Mouse (Mus musculus) frontal cortex, postnatal 25 days (tissue): Measurements from ENCODE around the gene Gm7694.

Experiments used
- DNase-seq, 2 experiments: peaks; one replicate each; pipeline ENCODE4 v3.0.0; 2022; ENCODE audit warnings: low spot score in 2 of 2

The Gm7694 gene

DNA sequence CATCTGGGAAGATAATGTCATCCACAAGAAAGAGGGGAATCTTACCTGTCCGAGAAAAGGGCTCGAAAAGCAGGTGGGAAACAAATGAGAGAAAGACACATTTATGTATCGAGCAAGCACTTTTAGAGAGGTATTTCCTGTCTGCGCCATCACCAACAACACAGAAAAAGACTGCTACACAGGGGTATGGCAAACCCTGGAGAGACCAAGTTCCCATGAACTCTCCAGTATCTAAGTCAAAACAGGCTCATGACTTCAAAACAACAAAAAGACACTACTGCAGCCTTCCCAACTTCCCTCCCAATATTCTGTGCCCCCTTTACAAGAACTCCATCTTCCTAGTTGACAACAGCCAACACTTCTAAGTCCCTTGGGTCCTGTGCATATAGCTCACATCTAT is at the start of gene Gm7694:
TSS of gene Gm7694 (minus strand) at position 101 of the 400 bp plus-strand sequence.
- no peak for DNase-seq

DNA sequence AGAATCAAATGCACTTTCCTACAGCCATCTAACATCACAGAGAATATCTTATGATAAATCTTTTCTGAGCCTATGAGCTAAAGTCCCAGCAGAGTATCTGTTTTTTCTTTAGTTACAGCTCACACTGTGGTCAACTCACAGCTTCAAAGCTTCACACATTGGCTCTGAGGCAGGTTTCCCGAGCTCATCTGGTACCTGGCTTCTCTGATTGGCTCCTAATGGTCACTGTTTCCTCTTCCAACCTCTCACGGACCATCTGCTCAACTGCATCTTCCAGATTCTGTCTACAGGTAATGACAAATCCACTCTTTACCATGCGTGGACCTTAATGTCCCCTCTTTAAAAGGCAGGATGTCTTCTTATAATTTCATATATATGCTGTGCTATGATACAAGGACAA is 47.2 kb upstream of the Gm7694 start:
- no peak for DNase-seq

DNA sequence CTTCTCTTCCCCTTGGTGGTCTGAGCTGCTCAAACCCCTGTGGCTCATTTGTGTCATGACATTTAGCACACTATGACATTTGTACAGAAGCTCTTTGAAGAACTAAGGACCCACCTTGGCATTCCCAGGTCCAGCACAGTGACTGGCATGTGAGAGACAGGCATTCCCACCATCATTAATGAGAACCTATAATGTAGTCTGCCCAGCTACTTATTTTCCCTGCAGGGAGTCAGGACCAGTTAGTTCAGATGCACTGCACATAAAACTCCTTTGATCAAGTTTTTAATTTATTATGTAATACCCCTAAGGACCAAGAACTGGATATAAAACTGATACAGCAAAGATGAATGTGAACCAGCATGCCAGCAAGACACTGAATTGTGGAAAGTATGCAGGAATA is 44.9 kb upstream of the Gm7694 start:
- DNase-seq = no peak

DNA sequence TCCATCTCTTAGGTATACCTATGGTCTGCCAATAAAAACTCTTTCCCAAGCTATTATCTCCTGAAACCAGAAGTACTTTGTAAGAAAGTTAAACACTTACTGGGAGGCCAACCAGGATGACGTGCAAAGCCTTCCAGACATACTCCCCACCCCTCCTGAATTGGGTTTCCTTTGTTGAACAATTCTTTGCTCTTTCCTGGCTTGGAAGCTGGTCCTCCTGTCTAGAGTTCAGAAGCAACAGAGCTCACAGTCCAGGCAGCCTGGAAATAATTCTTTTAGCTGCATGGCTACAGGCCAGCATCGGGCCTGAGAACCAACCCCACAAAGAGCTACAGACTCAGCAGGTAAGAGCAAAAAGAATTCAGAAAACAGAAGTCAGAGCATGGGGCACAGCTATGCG is 40.1 kb upstream of the Gm7694 start:
- DNase-seq = no peak

DNA sequence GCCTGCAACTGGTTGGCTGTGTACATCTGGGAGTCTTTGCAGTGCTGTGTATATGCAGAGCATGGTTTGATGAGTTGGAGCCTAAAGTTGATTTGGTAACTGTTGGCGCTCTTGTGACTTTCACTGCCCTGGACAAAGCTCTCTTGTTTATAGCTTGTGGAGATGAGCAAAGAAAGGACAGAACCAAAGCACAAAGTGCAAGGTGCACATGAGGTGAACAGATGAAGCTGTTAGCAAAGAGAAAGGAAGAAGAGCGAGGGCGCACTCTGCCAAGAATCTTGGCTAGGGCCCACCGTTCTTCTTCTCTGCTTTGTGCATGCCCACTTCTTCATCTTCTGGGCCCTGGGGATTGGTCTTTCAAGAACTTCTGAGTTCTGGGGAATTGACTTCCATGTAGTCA is 37.8 kb upstream of the Gm7694 start:
- DNase-seq = no peak

DNA sequence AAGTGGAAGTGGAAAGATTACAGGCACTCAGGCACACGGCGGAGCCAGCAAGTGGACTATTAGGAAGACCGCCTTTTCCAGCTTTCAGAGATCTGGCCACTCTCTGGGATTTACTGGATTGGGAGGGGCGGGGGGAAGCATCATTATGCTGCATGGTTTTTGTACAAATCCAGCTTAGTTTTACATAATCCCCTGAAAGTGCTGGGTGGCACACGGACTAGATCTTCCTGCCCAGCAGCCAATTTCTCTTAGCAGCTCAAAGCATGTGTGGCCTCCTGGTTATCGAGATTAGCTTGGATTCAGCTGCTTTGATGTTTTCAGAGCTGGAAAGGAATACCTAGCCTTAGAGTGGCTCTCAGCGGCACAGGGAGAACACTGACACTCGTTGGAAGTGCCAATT is 36.9 kb upstream of the Gm7694 start:
- no peak for DNase-seq

DNA sequence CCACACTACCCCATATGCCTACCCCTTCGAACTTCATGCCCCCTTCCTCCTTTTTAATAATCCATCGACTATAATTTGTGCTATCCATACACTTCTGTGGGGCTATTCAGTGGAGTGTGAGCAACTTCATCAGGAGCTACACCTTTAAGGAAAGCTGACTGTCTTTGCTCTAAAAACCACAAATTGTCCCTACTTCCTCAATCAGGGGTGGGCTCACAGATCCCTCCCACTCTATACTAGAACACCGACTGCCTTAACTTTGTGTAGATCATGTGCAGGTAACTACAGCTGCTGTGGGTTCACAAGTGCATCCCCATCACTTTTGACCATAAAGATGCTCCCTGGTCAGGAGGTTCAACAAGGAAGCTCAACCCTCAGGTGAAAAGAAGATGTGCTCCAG is 33.8 kb upstream of the Gm7694 start:
- DNase-seq = no peak

DNA sequence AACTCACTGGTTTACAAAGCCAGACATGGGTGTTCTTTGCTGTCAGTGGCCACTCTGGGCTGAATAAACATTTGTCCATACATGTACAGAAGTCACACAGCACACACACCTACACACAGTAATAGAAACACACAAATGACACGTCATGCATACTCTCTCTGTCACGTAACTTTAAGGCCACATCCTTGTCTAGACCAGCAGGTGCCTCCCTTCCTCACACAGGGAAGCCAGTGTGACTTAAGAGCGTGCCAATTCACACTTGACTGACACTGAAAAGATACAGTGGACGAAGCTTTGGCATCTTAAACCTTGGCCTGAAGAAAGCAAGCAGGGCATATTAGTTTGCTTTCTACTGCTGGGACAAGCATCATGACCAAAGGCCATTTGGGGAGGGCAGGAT is 26.6 kb upstream of the Gm7694 start:
- DNase-seq = no peak

DNA sequence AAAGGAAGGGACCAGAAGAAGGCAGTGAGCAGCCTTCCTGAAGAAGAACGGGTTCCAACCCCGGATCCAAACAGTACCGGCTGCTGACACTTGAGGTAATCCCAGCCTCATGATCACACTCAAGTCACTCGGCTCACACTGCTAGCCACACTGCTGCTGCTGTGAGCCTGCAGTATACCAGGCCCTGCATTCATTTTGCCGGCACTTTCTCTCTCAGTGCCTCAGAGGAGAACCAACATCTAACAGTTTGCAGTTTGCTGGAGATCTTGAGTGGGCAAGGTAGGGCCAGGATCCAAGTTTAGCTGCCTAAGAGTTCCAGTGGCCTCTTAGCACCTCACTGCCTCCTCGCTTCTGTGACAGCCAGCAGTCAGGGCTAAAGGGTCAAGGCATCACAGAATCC is 25.8 kb upstream of the Gm7694 start:
- no peak for DNase-seq

DNA sequence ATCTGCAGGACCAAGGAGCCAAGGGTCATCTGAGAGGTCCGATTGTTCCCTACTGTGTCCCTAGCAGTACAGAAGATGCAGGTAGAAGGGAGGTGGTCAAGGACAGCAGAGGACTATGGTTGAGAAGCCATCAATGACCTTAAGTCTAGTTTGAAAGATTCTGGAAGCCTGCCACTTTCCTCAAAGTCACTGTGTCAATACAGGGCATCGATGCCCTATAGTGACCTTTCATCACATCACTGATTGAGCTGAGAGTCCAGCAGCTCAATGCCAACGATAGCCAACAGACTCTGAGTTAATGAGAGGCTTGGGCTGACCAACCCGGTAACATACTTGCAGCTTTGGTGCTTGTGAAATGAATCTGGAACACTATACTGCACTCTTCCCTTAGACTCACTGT is 19.1 kb upstream of the Gm7694 start:
- DNase-seq = no peak

DNA sequence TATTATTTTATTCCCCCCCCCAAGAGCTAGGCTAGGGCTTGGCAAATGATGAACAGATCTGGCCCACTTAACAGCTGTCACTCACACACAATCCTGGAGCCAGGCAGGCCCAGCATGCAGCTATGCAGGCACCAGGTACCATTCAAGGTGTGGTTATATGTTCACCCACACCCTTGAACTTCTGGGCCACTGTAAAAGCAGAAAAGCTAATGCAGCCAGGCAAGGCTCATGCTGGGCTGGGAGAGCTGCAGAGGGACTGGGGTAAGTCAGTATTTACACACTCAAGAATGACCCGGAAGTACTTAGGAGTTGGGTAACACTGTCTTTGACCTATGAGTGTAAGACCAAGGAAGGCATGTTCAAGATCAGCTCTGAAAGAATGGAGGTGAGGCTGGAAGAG is 18.2 kb upstream of the Gm7694 start:
- DNase-seq = no peak

DNA sequence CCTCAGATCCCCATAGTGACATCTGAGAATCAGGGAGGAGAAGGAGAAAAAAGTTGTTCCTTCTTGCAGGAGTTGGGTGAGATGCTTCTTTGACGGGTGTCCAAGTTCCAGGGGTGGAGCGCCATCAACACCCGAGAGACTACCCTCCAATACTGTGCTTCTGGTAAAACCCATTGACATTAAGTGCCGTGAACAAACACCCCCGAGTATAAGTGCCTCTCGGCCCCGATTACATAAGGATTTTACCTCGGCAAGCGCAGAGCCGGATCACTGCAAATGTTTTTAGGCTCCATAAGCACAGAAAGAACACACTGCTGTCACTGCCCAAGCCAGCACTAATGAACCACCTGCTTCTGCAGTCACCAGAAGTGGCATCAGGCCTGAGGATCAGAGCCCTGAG is 16.9 kb upstream of the Gm7694 start:
- no peak for DNase-seq

DNA sequence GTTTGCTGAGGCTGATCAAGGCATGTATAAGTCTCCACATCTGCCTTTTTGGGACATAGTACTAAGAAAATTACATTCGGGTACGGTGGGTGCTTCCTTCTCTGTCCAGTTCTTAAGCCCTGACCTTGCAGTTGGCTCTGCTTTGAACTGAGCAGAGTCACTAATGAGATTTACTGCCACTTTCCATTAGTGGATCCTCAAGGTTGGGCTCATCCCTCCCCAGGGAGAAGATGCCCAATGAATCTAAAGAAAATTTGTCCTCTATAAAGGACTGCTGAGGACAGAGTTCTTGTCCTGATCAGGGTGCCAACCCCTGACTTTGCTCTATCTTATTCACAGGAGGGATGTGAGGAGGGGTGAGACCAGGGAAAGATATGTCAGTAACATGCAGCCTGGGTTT is 15.9 kb upstream of the Gm7694 start:
- no peak for DNase-seq

DNA sequence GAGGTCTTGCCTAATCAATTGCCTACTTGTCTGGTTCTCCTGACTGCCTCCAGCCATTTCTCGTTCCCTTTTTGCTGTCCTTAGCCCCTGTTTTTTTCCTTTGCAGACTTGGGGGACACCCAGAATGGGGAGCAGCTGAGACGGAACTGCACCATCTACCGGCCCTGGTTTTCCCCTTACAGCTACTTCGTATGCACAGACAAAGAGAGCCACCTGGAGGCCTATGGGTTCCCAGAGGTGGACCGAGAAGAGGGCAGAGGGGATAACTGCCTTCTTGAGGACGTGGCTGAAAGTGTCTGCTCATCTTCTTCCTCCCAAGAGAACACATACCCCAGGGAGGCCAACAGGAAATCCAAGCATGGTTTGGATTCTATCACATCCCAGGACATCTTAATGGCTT is 5.3 kb upstream of the Gm7694 start:
- DNase-seq = no peak

DNA sequence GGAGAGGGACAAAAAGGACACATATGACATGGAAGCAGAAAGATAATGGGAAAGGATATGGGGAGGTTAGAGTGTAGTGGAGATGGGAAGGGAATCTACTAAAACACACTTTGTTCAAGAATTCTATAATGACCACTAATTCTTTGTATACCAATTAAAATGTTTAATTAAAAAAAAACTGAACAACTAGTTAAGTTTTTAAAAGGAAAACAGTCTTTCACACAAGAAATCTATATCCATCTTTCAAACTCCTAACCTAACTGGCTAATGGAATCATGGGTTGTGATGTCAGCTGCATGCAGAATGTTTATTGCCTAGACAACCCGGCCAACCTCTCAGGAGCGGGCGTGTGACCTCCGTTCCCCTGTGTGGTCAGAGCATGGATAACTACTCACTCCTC is 2.4 kb upstream of the Gm7694 start, which contains the start of gene Spata46:
TSS of gene Spata46 (plus strand) at position 301 of the 400 bp plus-strand sequence.
- no peak for DNase-seq

DNA sequence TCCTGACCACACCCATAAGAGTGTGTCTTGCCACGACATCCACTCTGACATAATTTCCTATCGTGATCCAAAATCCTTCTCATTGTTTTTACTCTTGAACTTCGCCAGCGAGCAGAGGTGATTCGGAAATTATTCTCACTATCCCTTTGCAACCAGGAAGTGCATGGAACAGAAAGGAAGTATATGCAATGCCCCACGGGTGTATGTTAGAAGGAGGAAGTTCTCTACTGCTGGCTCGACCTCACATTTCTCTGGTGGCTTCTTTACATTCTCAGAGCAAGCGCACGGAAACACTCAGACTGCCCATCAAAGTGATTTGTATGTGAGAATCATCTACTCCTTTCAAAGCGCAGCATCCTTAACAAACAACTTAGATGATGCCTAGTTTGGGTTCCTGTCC is 1.1 kb downstream of the Gm7694 start:
- DNase-seq = no peak

DNA sequence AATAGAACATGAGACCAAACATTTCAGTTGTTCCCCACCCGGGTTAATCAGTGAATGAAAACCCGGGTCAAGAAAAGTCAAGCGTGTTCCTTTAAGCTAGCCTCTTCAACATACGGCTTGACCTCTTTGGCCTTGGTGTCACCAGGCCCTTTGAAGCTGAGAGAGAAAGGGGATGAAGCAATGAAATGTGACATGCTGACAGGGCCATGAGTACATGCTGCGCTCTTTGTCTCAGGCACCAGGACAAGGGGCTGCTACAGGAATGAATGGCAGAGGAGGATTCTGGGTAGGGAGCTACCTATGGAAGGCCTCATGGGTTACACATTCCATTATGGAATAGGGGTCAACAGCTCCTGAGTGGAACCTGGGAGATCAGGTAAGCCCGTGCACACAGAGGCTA is 3.0 kb downstream of the Gm7694 start:
- DNase-seq = no peak

DNA sequence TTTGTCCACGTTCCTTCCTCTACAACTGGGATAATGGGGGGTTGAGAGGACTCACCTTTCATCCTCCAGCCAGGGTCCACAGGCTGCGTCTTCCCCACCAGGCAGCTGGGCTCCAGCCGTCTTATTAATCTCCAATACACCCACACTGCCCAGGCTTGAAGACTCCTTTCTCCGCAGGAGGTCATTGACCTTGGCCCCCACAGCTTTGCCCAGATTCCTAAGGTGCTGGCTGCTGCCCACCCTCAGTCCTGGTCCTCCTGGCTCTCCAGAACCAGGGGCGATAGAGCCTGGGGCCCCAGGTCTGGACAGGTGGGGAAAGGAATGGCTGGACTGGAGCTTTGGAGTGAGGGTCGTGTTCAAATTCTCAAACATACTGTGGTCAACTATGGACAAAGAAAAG is 3.7 kb downstream of the Gm7694 start:
- DNase-seq = no peak

DNA sequence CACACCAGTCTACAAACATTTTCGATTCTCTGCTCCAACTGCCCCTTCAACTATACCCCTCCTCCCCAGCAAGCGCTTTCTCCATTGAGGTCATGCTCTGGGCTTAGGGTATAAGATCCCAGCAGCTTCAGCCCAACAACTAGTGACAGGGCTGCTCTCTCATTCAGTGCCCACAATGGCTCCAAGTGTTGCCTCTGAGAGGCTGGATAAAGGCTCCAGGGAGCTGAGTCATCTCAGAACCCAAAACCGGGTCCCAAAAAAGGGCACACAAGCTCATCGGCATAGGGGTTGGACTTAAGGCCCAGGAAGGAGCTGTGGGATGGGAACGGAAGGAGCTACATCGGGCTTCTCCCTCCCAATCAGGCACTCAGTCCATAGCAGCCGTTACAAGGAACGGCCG is 4.4 kb downstream of the Gm7694 start:
- no peak for DNase-seq

DNA sequence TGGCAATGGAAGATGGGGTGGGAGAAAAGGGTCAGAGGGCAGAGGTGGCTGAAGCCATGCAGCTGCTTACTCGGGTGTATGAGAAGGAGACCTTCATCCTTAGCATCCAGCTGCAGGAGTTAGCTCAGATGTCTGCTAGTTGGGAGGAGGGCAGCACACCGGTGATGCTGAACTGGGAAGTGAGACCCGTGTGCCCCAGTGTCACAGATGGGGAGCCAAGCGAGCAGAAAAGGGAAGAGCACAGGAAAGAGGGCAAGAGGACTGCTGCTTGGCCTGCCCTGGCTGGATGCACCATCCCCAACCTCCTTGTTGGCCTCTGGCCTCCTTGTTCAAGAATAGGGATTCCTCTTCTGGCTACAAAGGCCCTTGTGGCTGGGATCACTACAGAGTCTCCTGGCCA is 6.6 kb downstream of the Gm7694 start:
- DNase-seq = no peak

DNA sequence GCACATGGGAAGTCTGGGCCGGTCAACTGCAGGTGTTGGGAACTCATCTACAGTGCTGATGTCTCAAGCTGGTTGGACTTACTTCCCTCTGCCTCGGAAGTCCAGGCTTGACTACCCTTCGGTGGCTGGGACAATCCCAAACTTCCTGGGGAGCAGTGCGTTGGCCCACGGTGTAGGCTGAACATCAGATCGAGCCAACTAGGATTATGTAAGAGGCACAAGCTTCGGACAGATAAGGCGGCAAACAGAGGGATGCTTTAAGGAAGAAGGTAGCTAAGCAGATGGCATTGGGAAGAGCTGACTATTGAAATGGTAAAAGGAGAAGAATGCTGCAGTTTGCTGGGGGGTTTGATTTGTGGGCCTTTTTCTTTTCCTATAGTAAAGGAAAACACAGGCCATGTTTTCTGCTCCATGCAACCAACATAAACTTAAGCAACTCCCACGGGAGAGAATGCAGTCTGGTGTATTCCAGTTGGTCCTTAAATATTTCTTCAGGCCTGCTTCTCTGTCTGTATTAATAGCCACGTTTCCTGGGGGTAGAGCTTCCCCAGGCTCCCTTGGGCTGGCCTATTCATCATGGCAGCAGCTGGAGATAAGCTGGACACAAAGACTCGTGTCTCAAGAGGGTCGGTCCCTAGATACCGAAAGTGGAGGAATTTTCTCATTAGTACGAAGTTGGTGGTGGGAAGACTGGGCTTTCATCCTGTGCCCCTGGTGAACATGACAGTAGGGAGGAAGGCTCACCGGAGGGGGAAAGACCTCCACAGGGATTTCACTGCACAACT is 11.2 kb downstream of the Gm7694 start:
- no peak for DNase-seq

DNA sequence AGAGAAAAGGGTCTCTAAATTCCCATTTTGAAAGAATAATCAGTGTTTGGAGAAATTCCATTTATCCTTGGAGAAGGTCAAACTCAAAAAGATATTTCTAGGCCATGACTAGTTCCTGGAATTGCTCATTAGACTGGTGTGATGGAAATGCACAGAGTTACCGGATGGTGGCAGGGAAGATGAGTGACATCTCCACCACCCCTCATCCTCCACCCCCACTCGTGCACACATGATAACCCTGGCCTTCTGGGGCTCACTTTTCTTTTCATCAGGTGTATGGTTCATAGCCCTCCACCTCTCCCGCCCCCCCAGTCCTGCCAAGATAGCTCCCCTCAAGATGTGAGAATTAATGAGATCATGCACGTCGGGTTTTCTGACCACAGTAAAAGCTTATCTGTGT is 12.9 kb downstream of the Gm7694 start:
- DNase-seq = no peak

DNA sequence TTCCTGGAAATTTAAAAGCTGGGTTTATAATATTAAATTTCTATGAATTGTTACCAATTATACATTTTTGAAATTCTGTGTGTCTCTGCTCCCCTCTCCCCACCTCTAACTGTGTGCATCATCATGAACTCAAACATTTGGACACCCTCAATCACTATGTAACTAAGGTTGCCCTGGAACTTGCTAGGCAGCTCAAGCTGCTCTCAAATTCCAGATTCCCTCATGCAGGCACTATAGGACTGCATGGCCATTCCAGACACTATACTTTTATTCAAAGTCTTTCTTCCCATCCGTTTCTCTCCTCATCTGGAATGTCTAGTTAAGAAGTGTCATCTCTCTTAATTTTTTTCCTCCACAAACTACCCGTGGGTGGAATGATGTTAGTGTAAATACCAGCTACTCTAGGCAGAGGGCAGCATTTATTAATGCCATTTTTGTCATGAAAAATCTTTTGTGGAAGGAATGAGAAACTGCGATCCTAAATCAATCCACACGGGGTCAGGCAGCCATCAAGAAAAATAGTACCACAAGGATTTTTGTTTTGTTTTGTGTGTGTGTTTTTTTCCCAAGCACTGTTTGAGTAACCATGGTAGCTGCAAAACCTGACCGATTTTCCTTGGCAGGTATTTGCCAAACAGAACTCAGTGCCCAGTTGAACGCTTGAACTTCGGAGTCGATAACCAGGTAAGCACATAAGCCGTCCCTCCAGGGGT is 13.7 kb downstream of the Gm7694 start:
- DNase-seq = peak in 1 of 2 experiments; percentile 29
